Mouse (Mus musculus): ENCODE measurements around the gene Stk39.

DNA sequence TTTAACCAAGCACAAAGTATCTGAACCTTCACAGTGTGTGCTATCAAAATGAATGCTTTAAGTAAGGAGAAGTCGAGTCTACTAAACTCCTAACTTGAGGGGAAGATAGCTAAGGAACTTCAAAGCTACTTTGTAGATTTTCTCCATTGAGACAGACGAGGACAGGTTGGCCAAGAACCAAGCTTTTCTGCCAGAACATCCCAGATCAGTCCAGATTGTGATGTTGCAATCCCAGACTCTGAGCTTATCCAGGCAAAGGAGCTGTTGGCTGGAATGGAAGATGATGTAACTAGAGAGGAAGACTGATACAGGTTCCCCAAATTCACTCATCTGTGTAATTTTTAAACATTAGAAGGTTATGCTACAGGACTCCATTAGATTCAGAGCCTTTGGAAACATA lies 187.7 kb downstream of the Stk39 start:
- TF ChIP-seq POLR2A (IDR thresholded peaks at IDR 0.05; ENCODE audit: extremely low read depth, insufficient read depth, low read length) (no peak), CTCF (IDR thresholded peaks at IDR 0.05; ENCODE audit: low read depth, low read length) (no peak)
